Mouse (Mus musculus): ENCODE data around the gene Spag17.
"Not testable (repeated sequence)": the region's sequence is repeated elsewhere in the genome, so short reads cannot be mapped to it uniquely, and the experiment has no call there.

Spag17 gene

DNA sequence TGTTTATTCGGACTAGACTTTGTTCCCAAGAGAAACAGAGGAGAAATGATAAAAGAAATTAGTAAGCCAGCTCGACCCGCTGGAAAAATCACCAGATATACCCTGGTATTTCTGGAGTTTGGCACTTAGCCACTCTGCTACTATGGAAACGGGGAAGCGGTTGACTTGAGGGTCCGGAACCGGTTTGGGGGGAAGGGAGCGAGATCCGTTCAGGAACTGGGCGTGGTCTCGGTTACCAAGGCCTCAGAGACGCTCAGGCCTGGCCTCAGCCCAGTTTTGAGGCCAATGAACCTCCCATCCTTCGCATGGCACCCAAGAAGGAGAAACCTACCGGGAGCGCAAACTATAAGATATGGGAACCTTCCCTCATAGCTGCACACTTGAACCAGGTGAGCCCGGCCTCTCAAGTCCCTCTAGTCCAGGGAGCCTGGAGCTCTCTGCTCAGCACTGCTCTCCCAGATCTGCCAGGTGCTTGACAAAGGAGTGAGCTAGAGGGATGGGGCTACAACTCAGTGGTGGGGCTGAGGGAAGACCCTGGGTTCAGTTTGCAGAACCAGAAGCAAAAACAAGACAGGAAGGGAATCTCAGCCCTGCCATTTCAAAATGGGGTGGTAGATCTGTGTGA is at the start of gene Spag17:
Gene Spag17, plus strand, starts transcription at position 220 of the 625 bp plus-strand sequence.
- no peak for DNase-seq

GRCm38 (mm10) chr3:99842333-99842732 is 42.9 kb upstream of the Spag17 start:
- no peak for DNase-seq

GRCm38 (mm10) chr3:99842808-99843207 is 42.4 kb upstream of the Spag17 start:
- DNase-seq, result no peak

DNA sequence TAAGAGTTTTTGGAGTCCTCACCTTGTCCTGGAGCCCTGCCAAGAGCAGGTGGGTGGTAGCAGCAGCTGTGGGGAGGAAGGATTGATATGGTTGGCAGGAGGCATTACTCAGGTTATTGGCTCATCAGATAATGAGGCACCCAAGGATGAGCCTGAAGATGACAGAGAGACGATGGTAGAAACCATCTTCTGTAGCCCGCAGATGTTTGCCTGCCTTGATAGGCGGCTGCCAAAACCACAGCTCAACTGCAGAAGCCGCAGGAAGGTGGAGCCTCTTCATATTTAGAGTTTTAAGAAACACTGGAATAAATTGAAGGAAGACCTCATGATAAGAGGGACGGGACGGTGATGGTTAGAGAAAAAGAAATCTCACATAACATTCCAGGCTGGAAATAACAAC is 42.0 kb upstream of the Spag17 start:
- no peak for DNase-seq

- DNase-seq, result no peak
Observed at GRCm38 (mm10) chr3:99850926-99851325, 34.3 kb upstream of the Spag17 start.

GRCm38 (mm10) chr3:99854595-99854994 is 30.6 kb upstream of the Spag17 start:
- DNase-seq, result no peak

DNA sequence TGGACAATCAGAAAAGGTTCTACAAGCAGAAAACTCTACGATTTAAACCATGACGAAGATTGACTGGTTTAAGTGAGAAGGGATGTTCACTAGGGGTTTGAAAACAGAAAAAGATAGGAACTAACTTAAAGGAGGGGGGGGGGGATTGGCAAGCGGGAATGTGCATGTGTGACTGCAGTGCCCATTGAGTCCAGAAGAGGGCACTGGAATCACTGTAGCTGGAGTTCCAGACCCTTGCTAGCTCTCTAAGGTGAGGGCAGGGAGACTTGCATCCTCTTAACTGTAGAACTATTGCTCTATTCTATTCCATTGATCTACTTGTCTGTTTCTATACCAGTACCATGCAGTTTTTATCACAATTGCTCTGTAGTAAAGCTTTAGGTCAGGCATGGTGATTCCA is 26.3 kb upstream of the Spag17 start:
- DNase-seq, result no peak

DNA sequence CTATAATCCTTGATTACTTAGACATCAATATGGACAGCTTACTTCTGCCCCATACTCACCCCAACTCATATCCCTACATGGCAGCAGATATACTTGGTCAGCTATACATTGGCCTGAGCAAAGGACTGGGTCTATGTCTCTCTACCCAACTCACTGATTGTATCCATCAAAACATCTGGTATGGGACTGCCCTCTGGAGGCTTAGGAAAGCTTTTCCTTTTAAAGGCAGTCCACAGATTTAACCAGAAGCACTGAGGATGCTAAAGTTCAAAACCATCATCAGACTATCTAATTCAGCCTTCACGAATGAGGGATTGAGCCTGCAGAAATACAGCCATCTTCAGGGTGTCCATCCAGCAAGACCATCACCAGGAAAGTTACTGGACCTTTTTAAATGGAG is 20.5 kb upstream of the Spag17 start:
- no peak for DNase-seq

DNA sequence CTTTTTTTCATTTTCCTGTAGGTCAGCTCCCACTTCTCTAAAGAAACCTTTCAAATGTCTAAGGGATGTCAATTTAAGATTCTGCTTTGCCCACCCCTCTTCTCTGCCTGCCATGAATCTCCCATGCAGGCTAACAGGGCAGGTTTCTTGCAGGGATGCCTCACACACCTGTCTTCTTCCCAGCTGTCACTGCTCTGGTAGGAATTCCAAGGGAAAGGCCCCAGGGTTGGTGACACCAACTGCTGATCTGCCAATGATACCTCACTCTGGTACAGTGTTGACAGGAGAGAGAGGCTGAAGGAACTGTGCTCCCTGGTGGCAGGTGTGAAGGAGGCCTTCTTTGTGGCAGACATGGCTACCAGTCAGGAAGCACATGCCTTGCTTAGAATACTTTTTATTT is 10.1 kb upstream of the Spag17 start:
- no peak for DNase-seq

DNA sequence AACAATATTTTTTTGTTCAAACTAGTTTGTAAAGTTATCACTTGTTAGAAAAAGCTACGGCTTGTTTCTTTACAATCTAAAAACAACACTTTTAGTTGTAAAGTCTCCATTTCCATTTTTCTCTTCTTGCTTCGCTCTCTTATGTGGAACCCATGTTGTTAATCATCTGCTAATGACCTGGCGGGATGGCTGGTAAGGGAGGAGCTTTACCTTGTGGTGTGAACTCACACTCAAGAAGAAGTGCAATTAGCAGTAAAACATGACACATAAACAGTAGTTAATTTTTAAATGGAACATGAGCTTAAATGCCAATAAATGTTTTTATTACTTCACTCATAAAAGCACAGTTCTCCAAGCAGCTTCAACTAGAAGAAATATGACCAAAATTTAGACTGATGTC is 3.7 kb upstream of the Spag17 start:
- DNase-seq, result no peak

DNA sequence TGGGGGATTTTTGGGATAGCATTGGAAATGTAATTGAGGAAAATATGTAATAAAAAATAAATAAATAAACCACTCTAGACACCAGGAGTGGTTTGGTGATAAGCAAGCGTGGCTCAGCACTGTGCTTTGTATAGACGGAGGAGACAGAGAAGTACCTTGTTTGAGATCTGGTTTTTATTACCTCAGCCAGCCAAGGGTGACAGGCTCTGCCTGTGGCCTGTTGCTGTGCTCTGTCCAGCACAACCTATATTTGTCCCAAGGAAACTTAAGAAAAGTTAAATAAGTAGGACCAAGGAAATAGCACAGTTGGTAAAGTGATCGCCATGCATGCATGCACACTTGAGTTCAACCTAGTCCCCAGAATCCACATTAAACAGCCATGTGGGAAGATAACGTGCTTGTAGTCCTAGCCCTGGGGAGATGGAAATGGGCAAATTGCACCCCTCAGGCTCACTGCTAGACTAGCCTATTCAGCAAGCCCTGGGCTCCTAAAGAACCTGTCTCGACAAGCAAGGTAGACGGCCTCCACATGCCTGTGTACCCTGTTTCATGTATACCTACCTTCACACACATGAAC is 1.1 kb upstream of the Spag17 start:
- no peak for DNase-seq

DNA sequence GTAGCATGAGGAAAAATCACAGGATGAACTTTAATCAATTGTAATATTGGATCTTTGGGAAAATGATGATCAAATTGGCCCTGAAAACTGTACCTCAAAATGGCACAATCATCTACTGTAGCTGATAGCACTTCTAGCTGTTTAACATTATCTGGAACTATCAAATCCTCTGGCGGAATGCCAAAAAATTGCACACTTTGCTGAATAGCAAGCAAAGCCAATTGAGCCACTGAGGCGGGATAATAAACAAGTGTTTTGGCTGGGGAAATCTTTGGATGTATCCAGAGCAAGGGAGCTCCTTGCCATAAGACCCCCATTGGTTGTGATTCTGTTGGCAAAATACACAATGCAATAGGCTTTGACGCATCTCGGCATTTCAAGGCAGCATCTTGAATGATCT is 9.5 kb downstream of the Spag17 start:
- not testable (repeated sequence) for DNase-seq

DNA sequence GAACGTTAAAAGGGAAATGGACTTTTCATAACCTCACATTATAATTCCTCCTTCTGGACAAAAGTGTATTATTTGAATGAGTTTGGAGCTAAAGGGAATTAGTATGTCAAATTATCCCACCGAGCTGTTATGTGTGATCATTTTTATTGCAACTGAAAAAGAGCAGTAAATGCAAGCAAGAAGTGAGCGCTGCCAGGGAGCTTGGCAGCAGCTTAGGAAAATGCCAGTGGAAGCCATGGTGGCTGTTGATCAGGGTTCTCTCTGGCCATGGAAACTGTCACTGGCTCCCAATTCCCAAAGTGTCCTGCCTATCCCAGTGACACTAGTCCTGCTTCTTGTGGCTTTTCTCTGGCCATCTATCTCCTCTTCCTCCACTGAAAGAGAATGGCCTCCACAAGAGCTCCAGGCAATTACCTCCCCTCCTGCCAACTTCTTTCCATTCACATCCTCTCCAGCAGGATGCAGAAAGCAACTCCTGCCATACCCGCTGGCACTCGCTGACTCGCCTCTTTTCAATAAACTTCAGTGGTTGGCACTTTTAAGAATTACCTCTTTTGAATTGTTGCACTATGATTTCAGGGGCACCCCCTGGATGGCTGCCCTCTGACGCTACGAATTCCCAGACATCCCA is 28.7 kb downstream of the Spag17 start:
- DNase-seq, result no peak

DNA sequence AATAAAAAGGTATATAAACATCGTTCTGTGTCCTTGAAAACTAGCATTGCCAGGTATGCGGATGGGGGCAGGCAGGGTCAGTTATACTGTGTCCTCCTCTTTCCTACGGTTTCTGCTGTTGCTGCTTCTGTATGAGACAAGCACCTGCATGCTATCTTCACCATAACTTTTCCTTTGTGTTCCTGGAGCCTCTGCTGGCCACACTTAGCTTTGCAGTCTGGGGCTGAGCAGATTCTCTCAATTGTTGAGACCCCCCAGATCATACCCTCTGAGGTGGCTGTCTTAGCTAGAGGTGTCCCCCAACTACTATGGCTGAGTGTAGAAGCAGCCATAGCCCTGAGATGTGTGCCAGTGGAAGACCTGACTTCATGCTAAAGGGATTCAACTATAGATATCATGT is 37.7 kb downstream of the Spag17 start:
- no peak for DNase-seq

DNA sequence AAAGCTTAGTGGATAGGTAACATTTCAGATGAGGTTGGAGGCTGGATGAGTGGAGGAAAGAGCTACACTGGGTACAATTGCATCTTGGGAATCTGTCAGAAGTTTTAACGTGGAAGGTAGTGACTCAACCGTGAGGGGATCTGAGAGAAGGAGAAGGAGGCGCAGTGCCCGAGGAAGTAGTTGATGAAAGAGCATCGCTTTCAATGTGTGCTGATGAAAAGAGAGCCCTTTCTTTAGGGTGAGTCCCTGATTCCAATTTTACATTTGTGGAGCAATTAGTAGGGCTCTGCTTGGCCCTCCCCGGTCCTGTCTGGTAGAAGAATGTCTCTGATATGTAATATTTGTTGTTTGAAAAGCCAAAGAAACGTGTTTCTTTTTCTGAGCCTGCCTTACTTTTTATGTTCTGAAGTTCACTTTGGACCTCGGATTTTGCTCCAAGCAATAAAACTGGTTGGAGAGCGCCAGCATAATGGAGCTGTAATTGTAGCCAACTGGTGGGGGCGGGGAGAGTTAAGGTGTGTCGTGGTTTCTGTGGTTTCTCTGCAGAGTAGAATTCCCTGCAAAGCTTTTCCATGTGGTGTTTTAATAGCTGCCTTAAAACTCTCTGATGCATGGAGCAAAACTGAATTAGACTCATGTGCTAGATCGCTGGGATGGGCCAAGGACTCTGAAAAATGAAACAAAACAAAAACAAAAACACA is 45.9 kb downstream of the Spag17 start:
- DNase-seq, result no peak

- DNase-seq, result no peak
Observed at GRCm38 (mm10) chr3:99936159-99936558, 51.0 kb downstream of the Spag17 start.

DNA sequence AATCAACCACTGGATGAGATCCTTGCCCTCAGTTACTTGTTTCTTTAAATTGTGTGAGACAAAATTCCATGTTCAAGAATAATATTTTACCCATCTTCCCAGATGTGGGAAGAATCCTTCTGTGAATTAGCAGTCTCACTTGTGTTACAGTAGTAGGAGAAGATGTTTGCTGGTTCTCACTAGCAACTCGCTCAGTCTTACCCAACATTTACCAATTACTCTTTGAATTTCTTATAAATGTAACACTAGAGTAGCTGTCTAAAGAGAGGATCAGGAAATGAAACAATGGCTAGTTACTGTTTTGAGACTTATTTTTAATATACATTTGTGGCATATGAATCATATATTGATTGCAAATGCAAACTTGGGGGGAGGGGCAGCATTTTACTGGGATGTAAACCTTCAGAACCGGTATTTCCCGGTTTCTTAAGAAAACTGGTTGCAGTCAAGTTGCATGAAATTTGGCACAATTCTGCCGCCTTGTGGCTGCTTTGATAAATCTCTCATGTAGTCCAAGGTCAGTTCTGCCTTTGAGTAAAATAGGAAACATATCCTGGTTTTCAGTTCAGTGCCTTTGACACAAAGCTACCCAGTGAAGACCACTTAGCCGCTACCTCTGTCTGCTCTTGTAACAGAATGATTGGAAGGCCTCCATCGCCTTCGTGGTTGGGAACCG is 53.5 kb downstream of the Spag17 start:
- DNase-seq, result no peak

GRCm38 (mm10) chr3:99945171-99945570 is 60.0 kb downstream of the Spag17 start:
- no peak for DNase-seq

DNA sequence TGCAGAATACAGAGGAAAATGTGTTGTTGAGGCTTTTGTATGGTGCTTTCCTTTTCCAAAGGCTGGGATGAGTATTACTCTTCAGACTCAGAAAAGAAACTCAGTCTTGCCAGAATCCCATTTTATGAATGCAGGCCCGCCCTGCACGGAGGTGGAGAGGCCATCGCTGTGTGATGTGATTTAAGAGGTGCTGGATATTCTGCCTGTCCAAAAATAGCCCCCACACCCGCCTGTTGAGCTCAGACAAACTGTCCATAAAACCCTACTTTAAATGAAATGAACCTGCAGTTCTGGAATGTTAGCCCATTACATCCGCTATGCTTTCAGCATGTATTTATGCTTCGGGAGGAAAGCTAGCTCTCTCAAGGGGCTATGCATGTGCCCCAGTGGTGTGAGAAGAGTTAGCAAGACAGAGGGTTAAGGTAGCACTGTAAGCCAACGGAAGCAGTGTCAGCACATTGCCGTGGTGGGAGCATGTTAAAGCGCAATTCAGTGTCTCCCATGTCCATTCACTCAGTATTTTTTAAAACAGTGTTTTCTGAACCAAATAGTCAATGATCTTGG is 68.9 kb downstream of the Spag17 start:
- DNase-seq, result no peak

- DNase-seq, result no peak
Observed at GRCm38 (mm10) chr3:99956517-99956916, 71.3 kb downstream of the Spag17 start.

DNA sequence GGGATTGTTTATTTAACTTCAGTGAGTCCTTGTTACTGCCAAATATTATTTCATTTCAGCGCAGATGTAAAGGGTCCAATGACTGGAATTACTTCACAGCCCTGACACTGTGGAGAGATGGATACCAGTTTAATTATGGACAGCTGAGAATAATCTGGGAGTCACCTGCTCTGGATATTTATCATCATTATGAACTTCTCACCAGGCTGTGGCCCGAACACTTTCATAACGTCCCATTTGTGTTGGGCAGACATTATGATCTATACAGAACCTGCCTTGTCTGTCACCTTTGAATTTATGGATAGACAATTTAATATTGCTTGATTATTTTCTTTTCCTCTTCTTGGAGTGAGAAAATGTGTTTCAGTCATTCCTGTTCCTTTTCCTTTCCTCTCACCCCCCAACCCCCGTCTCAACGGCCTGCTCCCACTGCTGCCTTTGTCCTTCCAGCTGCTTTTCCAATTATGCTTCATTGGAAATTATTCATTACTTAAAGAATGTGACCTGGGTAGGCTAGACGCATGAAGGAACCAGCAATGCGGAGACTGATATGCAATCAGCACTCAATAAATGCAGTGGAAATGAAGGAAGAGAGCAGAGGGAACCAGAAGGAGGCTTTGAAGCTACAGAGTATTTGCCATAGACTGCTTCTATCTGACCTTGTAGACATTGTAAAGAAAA is 74.7 kb downstream of the Spag17 start:
- no peak for DNase-seq

DNA sequence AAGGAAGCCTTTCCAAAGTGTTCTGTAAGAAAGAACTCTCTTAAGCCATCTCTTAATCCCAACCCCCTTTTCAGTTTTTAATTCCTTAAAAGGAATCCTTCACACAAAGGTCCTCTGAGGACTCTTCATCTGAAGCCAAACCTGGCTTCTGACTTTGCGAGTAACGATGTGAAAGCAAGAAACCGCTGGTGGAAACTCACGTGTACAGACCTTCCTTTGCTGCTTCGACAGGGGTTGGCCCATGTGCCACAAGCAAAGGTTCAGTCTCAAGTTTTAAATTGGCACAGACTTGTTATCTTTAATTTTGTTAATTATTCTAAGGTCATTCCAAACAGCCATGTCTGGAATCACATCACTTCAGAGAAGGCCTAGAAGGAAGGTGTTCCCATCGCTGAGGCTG is 79.1 kb downstream of the Spag17 start:
- DNase-seq, result no peak
